Mouse (Mus musculus) regulatory T cell (primary cell): ENCODE measurements around the gene Pyy.

Source experiments
- in situ Hi-C: fragments of 300-600 bp; cut with MboI, MseI; formaldehyde crosslinking; loops from one replicate; pipeline ENCODE4 v1.15.1; 2025; ENCODE audit warnings: high pct_unique_total_duplicates

The Pyy gene

GRCm38 (mm10) chr11:102107732-102108131 lies at the start of gene Pyy:
Gene Pyy, minus strand, starts transcription at chr11:102107832.
- in situ Hi-C loops = no loop called here

- in situ Hi-C loops = loop anchor here (5.0 kb wide), 1 partner anchor 71 kb away; no protein-coding TSS in a partner anchor
These were observed 49.1 kb upstream of the Pyy start for GRCm38 (mm10) chr11:102156786-102157089.

- in situ Hi-C loops = loop anchor here (5.0 kb wide), 1 partner anchor 71 kb away; no protein-coding TSS in a partner anchor
These were observed 48.6 kb upstream of the Pyy start, which contains the start of gene Tmem101 for GRCm38 (mm10) chr11:102156039-102156785. Gene Tmem101, minus strand, starts transcription at chr11:102156404.

- in situ Hi-C loops = no loop called here
These were observed 39.8 kb upstream of the Pyy start for GRCm38 (mm10) chr11:102147213-102147989.

GRCm38 (mm10) chr11:102146531-102146930 lies 38.9 kb upstream of the Pyy start:
- in situ Hi-C loops = no loop called here

- in situ Hi-C loops = no loop called here
These were observed 38.4 kb upstream of the Pyy start for GRCm38 (mm10) chr11:102146005-102146404.

GRCm38 (mm10) chr11:102145471-102146001 lies 37.9 kb upstream of the Pyy start, which contains the start of gene Nags:
Gene Nags, plus strand, starts transcription at chr11:102145513.
- in situ Hi-C loops = no loop called here

GRCm38 (mm10) chr11:102144957-102145470 lies 37.4 kb upstream of the Pyy start:
- in situ Hi-C loops = no loop called here

GRCm38 (mm10) chr11:102142355-102142754 lies 34.7 kb upstream of the Pyy start:
- in situ Hi-C loops = no loop called here

- in situ Hi-C loops = no loop called here
These were observed 32.9 kb upstream of the Pyy start for GRCm38 (mm10) chr11:102140508-102140907.

- in situ Hi-C loops = loop anchor here (5.0 kb wide), 2 partner anchors 36 to 71 kb away; partner anchors contain the start of gene Ppy
These were observed 30.8 kb upstream of the Pyy start for GRCm38 (mm10) chr11:102138447-102138740.

GRCm38 (mm10) chr11:102137625-102138446 lies 30.2 kb upstream of the Pyy start:
- in situ Hi-C loops = loop anchor here (5.0 kb wide), 2 partner anchors 36 to 71 kb away; partner anchors contain the start of gene Ppy

GRCm38 (mm10) chr11:102134516-102134915 lies 26.9 kb upstream of the Pyy start:
- in situ Hi-C loops = no loop called here

GRCm38 (mm10) chr11:102117386-102117785 lies 9.8 kb upstream of the Pyy start:
- in situ Hi-C loops = no loop called here

GRCm38 (mm10) chr11:102116241-102116640 lies 8.6 kb upstream of the Pyy start:
- in situ Hi-C loops = no loop called here

GRCm38 (mm10) chr11:102111576-102111975 lies 3.9 kb upstream of the Pyy start:
- in situ Hi-C loops = no loop called here

- in situ Hi-C loops = no loop called here
These were observed 721 bp downstream of the Pyy start for GRCm38 (mm10) chr11:102106911-102107310.

GRCm38 (mm10) chr11:102102485-102103258 lies 5.0 kb downstream of the Pyy start:
- in situ Hi-C loops = loop anchor here (5.0 kb wide), 1 partner anchor 35 kb away; no protein-coding TSS in a partner anchor

GRCm38 (mm10) chr11:102101219-102101618 lies 6.4 kb downstream of the Pyy start, which contains the start of gene Ppy:
Gene Ppy, minus strand, starts transcription at chr11:102101319.
- in situ Hi-C loops = loop anchor here (5.0 kb wide), 1 partner anchor 36 kb away; no protein-coding TSS in a partner anchor

GRCm38 (mm10) chr11:102096887-102097391 lies 10.7 kb downstream of the Pyy start:
- in situ Hi-C loops = no loop called here
